Mouse (Mus musculus): Measurements from ENCODE around the gene Olfr24. TPM values are rescaled to one million over a fixed set of nuclear protein-coding genes. Genes with fewer than 3 reads are reported as not detected.
"Not testable (repeated sequence)": the region's sequence is repeated elsewhere in the genome, so short reads cannot be mapped to it uniquely, and the experiment has no call there.

Gene Olfr24
- not detected for polyA plus RNA-seq (2021)

DNA sequence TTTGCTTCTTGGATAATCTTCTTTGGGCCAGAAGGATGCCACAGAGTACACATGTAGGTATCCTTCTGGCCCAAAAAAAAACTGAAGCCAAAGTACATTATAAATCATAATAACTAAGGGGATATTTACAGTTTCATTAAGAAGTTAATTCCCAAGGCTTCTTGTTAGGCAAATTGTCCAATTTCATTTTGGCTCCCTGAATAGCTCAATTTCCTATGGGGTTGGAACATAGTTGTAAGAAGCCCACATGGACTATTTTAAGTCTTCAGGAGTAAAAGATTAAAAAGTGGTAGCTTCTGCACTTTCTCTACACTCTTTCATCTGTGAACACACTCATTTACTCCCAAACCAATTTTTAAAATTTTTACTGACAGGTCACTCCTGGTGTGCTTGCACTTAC lies at the start of gene Olfr24:
Gene Olfr24 (minus strand): TSS at position 101 of the 400 bp plus-strand sequence.
- TF ChIP-seq CTCF (IDR thresholded peaks at IDR 0.05), result no peak
- in situ Hi-C loops (cut with MboI; ENCODE audit: low pct_unique_long_range_greater_than_20kb), result no loop called here
- ChIA-PET CTCF (no interaction called here), POLR2A (no interaction called here)
- H3K27me3 ChIP-seq, result peaks cover 4% of the 10 kb centered on the region
- DNase-seq (ENCODE audit: low read depth, low spot score) (no peak), ATAC-seq (no peak)

DNA sequence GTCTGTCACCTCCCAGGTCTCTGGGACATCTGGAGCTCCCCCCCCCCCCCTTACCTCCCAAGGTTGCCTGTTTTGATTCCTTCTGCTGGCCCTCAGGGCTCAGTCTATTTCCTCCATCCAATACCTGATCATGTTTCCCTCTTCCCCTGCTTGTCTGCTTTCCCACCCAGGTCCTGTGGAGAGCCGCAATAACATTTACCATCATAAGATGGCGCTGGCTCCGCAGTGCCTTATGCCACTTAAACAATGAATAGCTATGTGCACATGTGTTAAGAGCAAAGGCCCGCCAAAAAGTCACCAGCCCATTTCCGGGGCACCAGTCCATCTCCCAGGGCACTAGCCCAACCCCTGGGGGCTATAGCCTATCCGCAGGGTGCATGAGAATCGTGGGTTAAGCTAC lies 21.5 kb upstream of the Olfr24 start:
- ChIA-PET POLR2A (no interaction called here), CTCF (no interaction called here)
- in situ Hi-C loops (cut with MboI; ENCODE audit: low pct_unique_long_range_greater_than_20kb), result no loop called here
- no peaks in the 10 kb centered on the region for H3K27me3 ChIP-seq
- ATAC-seq (no peak), DNase-seq (ENCODE audit: low read depth, low spot score) (no peak)
- TF ChIP-seq CTCF (IDR thresholded peaks at IDR 0.05), result no peak

DNA sequence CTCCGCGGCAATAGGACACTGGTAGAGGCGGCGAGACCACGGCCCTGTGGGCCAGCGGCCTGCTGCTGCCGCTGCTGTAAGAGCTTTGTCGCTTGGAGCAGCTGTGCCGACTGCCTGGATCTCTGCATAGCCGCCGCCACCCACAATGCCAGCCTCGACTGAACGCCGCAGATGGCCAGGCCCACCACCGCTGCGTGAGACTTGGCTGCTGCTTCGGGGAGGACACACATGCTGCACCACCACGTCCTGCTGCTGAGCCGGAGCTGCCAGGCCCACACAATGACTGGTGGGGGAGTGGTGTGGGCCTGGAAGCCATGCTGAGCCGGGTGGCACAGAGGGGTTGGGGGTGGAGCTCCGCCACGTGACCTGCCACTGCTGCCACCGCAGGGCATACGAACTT lies 15.7 kb upstream of the Olfr24 start:
- ChIA-PET CTCF (no interaction called here), POLR2A (no interaction called here)
- in situ Hi-C loops (cut with MboI; ENCODE audit: low pct_unique_long_range_greater_than_20kb), result no loop called here
- H3K27me3 ChIP-seq, result no peaks in the 10 kb centered on the region
- no peak for TF ChIP-seq CTCF (IDR thresholded peaks at IDR 0.05)
- DNase-seq (ENCODE audit: low read depth, low spot score) (no peak), ATAC-seq (no peak)

DNA sequence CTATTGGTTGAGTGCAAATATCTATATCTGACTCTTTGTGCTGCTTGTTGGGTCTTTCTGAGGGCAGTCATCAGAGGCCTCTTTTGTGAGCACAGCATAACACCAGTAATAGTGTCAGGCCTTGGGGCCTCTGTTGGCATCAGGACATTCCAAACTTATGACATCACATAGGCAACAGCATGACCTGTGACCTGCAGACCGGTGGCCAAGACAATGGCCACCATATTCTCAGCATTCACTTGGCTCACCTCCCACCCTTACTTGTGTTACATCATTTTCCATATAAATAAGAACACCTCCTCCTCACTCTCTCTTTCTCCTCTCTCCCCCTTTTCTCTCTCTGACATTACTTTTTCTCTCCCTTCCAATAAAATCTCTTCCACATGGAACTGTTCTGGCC lies 15.2 kb upstream of the Olfr24 start:
- ATAC-seq, result no peak
- CTCF ChIA-PET, result no interaction called here
- TF ChIP-seq CTCF (IDR thresholded peaks at IDR 0.05), result no peak
- POLR2A ChIA-PET, result no interaction called here
- no peak for DNase-seq (ENCODE audit: low read depth, low spot score)
- in situ Hi-C loops (cut with MboI; ENCODE audit: low pct_unique_long_range_greater_than_20kb), result no loop called here
- H3K27me3 ChIP-seq, result no peaks in the 10 kb centered on the region

DNA sequence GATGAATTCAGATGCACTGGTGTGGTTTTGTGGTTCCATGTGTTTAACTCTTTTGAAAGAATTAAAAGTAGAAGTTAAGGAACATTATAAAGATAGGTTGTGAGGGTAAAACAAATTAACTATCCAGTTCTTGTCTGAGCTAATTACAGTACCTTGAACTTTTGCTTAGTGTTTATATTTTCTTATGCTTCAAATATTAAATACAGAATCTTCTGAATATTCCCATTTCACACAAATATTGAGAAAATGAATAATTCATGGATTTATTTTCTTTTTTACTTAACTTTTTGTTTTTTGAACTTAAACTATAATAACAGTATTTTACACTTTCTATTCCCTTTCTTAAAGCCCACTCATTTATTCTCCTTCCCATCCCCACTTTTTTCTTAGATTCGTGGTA lies 8.2 kb downstream of the Olfr24 start:
- H3K27me3 ChIP-seq, result no peaks in the 10 kb centered on the region
- DNase-seq (ENCODE audit: low read depth, low spot score) (no peak), ATAC-seq (no peak)
- no peak for TF ChIP-seq CTCF (IDR thresholded peaks at IDR 0.05)
- ChIA-PET POLR2A (no interaction called here), CTCF (no interaction called here)
- in situ Hi-C loops (cut with MboI; ENCODE audit: low pct_unique_long_range_greater_than_20kb), result no loop called here

DNA sequence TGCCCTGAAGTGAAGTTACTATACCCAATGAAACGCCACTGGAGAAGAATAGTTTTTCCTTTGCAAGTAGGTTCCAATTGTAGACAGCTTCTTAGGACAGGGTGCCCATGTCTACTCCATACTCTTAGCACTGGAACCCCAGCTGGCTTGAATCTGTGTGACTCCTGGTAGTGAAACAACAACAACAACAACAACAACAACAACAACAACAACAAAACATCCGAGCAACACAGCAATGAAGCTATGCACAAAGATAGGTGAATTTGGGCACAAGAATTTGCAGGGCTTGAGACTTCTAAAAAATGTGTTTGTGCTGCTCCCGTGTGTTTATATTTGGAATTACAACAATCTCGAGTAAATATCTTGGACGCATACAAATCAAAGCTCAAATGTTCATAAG lies 19.2 kb downstream of the Olfr24 start:
- TF ChIP-seq CTCF (IDR thresholded peaks at IDR 0.05), result peak; percentile 43
- no peak for DNase-seq (ENCODE audit: low read depth, low spot score)
- ATAC-seq, result no peak
- ChIA-PET CTCF (interaction anchor here (1.4 kb wide), 1 partner anchor 16 kb away, joined by 3 read pairs; no protein-coding TSS in a partner anchor), POLR2A (no interaction called here)
- in situ Hi-C loops (cut with MboI; ENCODE audit: low pct_unique_long_range_greater_than_20kb), result loop anchor here (25.0 kb wide), 2 partner anchors 232 to 407 kb away; no protein-coding TSS in a partner anchor
- H3K27me3 ChIP-seq, result no peaks in the 10 kb centered on the region

DNA sequence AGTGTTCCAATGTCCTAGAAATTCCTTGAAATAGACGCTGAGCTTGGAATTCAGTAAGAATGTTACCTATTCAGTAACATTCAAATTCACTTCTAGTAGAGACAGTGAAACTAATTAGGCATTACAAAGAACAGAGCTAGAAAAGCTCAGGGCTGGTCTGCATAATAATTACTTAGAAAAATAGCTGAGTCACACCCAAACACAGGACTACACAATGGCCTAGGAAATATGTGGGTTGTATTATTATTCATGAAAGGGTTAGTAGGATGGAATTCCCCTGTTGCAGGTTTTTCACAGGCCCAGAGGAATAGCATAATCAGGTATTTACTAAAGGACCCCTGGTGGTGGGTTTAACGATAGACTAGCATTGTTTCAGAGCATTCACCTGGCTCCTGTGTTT lies 29.6 kb downstream of the Olfr24 start:
- in situ Hi-C loops (cut with MboI; ENCODE audit: low pct_unique_long_range_greater_than_20kb), result loop anchor here (25.0 kb wide), 2 partner anchors 222 to 397 kb away; no protein-coding TSS in a partner anchor
- DNase-seq (ENCODE audit: low read depth, low spot score); ATAC-seq; H3K27me3 ChIP-seq; POLR2A ChIA-PET; CTCF ChIA-PET: not testable (repeated sequence)

DNA sequence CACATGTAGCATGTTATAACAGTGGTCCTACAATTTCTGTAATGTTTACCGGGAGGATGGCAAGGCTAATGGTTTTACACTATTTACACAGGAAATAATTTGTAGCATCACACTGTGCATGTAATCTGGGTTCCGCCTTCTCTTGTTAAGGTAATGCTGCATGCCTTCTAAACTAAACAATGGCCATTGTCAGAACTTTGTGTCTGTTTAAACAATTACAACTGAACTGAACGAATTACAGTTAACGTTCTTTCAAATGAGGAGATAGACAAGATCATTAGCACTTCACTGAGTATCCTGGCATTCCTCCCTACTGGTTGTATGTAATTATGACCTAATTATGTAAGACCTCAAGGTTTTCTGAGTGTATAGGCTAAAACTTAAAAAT lies 41.1 kb downstream of the Olfr24 start:
- in situ Hi-C loops (cut with MboI; ENCODE audit: low pct_unique_long_range_greater_than_20kb), result no loop called here

DNA sequence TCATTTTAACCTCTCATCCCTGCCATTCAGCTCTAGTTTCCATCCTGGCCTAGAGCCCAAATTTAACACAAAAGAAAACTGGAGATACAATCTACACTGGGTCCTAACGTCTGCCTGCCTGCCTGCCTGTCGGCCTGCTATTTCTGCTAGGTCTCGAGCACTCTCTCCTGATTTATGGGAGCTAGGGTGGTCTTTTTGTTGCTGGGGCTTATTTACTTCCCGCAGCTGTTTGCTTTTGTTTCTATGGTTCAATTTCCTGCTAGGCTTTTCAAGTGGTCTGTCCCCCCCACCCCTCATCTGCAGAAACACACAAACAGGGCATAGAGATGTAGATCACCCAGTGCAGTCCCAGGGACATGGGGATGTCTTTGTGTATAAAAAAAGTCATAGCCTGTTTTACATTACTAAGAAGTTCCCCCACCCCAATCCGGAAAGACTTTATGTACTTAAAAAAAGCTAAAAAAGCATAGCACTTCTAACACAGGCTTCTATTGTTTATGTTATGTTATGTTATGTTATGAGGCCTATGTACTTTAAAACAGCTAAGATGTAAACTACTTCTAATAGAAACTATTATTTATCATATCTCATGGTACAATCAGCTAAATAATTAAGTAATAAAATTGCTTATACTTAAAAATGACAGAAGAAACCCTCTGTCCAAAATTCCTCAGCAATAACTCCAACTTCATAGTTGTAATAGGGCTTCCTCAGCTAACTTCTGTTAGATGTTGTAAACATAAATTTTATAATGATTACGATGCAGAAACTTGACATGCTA lies 41.7 kb downstream of the Olfr24 start:
- no peak for TF ChIP-seq CTCF (IDR thresholded peaks at IDR 0.05)
- DNase-seq (ENCODE audit: low read depth, low spot score), result no peak
- no peaks in the 10 kb centered on the region for H3K27me3 ChIP-seq
- POLR2A ChIA-PET, result no interaction called here
- CTCF ChIA-PET, result no interaction called here
- ATAC-seq, result no peak
- in situ Hi-C loops (cut with MboI; ENCODE audit: low pct_unique_long_range_greater_than_20kb), result no loop called here

More for the DNA sequence above, 41.1 kb downstream of the Olfr24 start:
- ChIA-PET CTCF (no interaction called here), POLR2A (no interaction called here)
- TF ChIP-seq CTCF (IDR thresholded peaks at IDR 0.05), result no peak
- DNase-seq (ENCODE audit: low read depth, low spot score), result no peak
- no peaks in the 10 kb centered on the region for H3K27me3 ChIP-seq
- no peak for ATAC-seq

DNA sequence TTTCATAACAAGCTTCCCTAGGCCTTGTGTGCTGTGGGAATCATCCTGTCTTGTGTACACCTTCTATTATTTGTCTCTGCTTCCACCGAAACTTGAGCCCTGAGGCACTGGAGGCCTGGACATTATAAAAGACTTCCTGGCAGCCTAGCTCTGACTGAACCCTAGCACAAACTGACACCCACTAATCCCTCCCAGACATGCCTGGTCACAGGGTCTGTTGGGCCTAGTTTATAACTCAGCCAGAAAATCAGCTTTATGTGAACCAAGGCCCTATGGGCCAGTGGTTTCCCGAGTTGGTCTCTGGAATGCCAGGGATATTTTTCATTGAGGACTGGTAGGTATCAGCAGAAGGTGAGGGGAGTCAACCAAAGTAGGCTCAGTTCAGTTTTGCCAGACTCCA lies 42.8 kb downstream of the Olfr24 start:
- no peak for TF ChIP-seq CTCF (IDR thresholded peaks at IDR 0.05)
- H3K27me3 ChIP-seq, result no peaks in the 10 kb centered on the region
- DNase-seq (ENCODE audit: low read depth, low spot score), result no peak
- CTCF ChIA-PET, result no interaction called here
- POLR2A ChIA-PET, result no interaction called here
- in situ Hi-C loops (cut with MboI; ENCODE audit: low pct_unique_long_range_greater_than_20kb), result no loop called here
- ATAC-seq, result no peak

DNA sequence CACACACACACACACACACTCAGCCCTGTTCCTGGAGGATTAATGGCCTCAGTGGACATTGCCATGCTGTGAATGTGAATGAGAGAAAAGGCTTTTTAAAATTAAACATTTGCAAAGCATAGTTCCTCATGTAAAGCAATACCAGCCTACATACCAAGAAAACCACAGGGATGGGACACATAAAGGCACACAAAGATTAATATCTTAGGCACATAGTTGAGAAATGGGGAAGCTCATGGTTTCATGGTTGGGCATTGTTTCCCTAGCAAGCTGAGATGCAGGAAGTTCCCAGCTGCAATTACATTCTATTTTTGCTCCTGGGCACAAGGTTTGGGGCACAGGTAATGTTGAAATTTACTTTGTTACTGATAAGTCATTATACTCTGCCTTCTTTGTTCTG lies 58.2 kb downstream of the Olfr24 start:
- no peak for ATAC-seq
- H3K27me3 ChIP-seq, result no peaks in the 10 kb centered on the region
- no peak for DNase-seq (ENCODE audit: low read depth, low spot score)
- in situ Hi-C loops (cut with MboI; ENCODE audit: low pct_unique_long_range_greater_than_20kb), result no loop called here
- TF ChIP-seq CTCF (IDR thresholded peaks at IDR 0.05), result no peak
- ChIA-PET CTCF (no interaction called here), POLR2A (no interaction called here)

Other genes with a start within 250 kb of the Olfr24 start
- not detected for gene Muc16, start 89.5 kb downstream of the Olfr24 start, polyA plus RNA-seq (2021)
- not detected for gene Olfr828, start 55.5 kb upstream of the Olfr24 start, polyA plus RNA-seq (2021)
- gene Olfr829, start 90.9 kb upstream of the Olfr24 start, polyA plus RNA-seq (2021), result not detected
- gene Olfr830, start 110.7 kb upstream of the Olfr24 start, polyA plus RNA-seq (2021), result not detected
- gene Olfr832, start 173.1 kb upstream of the Olfr24 start, polyA plus RNA-seq (2021), result not detected
- not detected for gene Olfr834, start 224.0 kb upstream of the Olfr24 start, polyA plus RNA-seq (2021)